Mouse (Mus musculus) hindbrain, embryonic 16.5 days (tissue): Measurements from ENCODE around the gene Mgll. TPM values are rescaled to one million over a fixed set of nuclear protein-coding genes. Genes with fewer than 3 reads are reported as not detected.

Experiments used
- ATAC-seq: fragments of 200-750 bp; cut with Nextera tagmentation; 2 replicates; pipeline ENCODE4 v1.8.0; 2017; ENCODE audit warnings: moderate TSS enrichment, moderate library complexity
- H3K27ac ChIP-seq: fragments of 300-500 bp; sonication (generic); 2 replicates; pipeline ENCODE4 v1.5.1; 2014; ENCODE audit warnings: low read depth, mild to moderate bottlenecking, control low read depth, low read length, moderate library complexity
- H3K27me3 ChIP-seq: fragments of 300-500 bp; sonication (generic); replicated peaks from 2 replicates; pipeline ENCODE4 v1.6.1; 2014; ENCODE audit warnings: low read length; ENCODE audit not compliant: control insufficient read depth, insufficient read depth
- H3K36me3 ChIP-seq: fragments of 300-500 bp; sonication (generic); 2 replicates; pipeline ENCODE4 v1.6.1; 2014; ENCODE audit warnings: mild to moderate bottlenecking, low read length, moderate library complexity, mixed read lengths; ENCODE audit not compliant: control insufficient read depth, insufficient read depth
- H3K4me1 ChIP-seq: fragments of 300-500 bp; sonication (generic); 2 replicates; pipeline ENCODE4 v1.6.1; 2014; ENCODE audit warnings: low read depth, low read length; ENCODE audit not compliant: control insufficient read depth, insufficient read depth
- H3K4me2 ChIP-seq: fragments of 300-500 bp; sonication (generic); 2 replicates; pipeline ENCODE4 v1.6.1; 2014; ENCODE audit warnings: mild to moderate bottlenecking, low read length, control low read depth, moderate library complexity
- H3K4me3 ChIP-seq: fragments of 300-500 bp; sonication (generic); 2 replicates; pipeline ENCODE4 v1.5.1; 2014; ENCODE audit warnings: mild to moderate bottlenecking, low read length, control low read depth, moderate library complexity
- H3K9ac ChIP-seq: fragments of 300-500 bp; sonication (generic); 2 replicates; pipeline ENCODE4 v1.6.1; 2014; ENCODE audit warnings: low read depth, mild to moderate bottlenecking, control low read depth, low read length, moderate library complexity
- H3K9me3 ChIP-seq: fragments of 300-500 bp; sonication (generic); 2 replicates; pipeline ENCODE4 v1.6.1; 2014; ENCODE audit warnings: mild to moderate bottlenecking, low read length, moderate library complexity; ENCODE audit not compliant: control insufficient read depth
- WGBS: fragments of 180-500 bp; shearing (Covaris S2); extraction: QIAGEN DNeasy Blood & Tissue Kit; methylation state at CpG from one replicate; pipeline ENCODE4 v1.1.7; 2014; 5-methylcytosine and 5-hydroxymethylcytosine counted together
- polyA plus RNA-seq: library from polyadenylated mRNA; unstranded; fragments of >200 nt; fragmentation: Nextera tagmentation; extraction: Ambion mirVana; gene quantifications from 2 replicates; pipeline ENCODE4 v1.2.1, GENCODE M21; 2015

Mgll gene
- polyA plus RNA-seq, 1 experiment from 2014 or later: 96.8 TPM

GRCm38 (mm10) chr6:88793243-88793642, 69.0 kb downstream of the Mgll start:
- H3K9ac ChIP-seq: no peak overlapping the region
- 28% methylated on average over 2 of the region's 2 CpGs for WGBS
- peak; percentile 75 for ATAC-seq
- no peak overlapping the region for H3K4me2 ChIP-seq
- no peak overlapping the region for H3K4me3 ChIP-seq
- H3K9me3 ChIP-seq: no peaks in the 10 kb centered on the region
- H3K36me3 ChIP-seq: no peaks in the 10 kb centered on the region
- no peak overlapping the region for H3K27ac ChIP-seq
- peaks cover 29% of the 10 kb centered on the region for H3K4me1 ChIP-seq
- no peaks in the 10 kb centered on the region for H3K27me3 ChIP-seq

- Histone ChIP-seq H3K4me2 (no peak overlapping the region), H3K27me3 (no peaks in the 10 kb centered on the region), H3K9me3 (no peaks in the 10 kb centered on the region), H3K4me1 (peaks cover 27% of the 10 kb centered on the region), H3K36me3 (no peaks in the 10 kb centered on the region), H3K27ac (0 out of 2 replicates have a peak overlapping the region, but pooled peaks have one; percentile 1), H3K9ac (peak overlapping the region; percentile 14; the same call in 1 of the 2 replicates), H3K4me3 (no peak overlapping the region)
- 58% methylated on average over 13 of the region's 13 CpGs for WGBS
- no peak for ATAC-seq
Observed at GRCm38 (mm10) chr6:88793872-88794271, 69.7 kb downstream of the Mgll start.

- Histone ChIP-seq H3K4me1 (peaks cover 27% of the 10 kb centered on the region), H3K9ac (no peak overlapping the region), H3K4me3 (no peak overlapping the region), H3K9me3 (no peaks in the 10 kb centered on the region), H3K4me2 (no peak overlapping the region), H3K27me3 (no peaks in the 10 kb centered on the region), H3K36me3 (no peaks in the 10 kb centered on the region), H3K27ac (no peak overlapping the region)
- no peak for ATAC-seq
- whole genome bisulfite sequencing: 54% methylated on average over 14 of the region's 14 CpGs
Observed at GRCm38 (mm10) chr6:88794561-88794971, 70.4 kb downstream of the Mgll start.

GRCm38 (mm10) chr6:88800191-88800590, 76.0 kb downstream of the Mgll start:
- 0 out of 2 replicates have a peak overlapping the region, but pooled peaks have one; percentile 10 for H3K27ac ChIP-seq
- H3K36me3 ChIP-seq: no peaks in the 10 kb centered on the region
- H3K9me3 ChIP-seq: no peaks in the 10 kb centered on the region
- no peaks in the 10 kb centered on the region; the same call in 1 of the 2 replicates for H3K4me1 ChIP-seq
- WGBS: 77% methylated on average over 7 of the region's 7 CpGs
- no peaks in the 10 kb centered on the region for H3K27me3 ChIP-seq
- no peak for ATAC-seq
- H3K4me3 ChIP-seq: no peak overlapping the region
- no peak overlapping the region for H3K4me2 ChIP-seq
- no peak overlapping the region for H3K9ac ChIP-seq

GRCm38 (mm10) chr6:88800735-88801134, 76.5 kb downstream of the Mgll start:
- Histone ChIP-seq H3K4me2 (no peak overlapping the region), H3K36me3 (no peaks in the 10 kb centered on the region), H3K9me3 (no peaks in the 10 kb centered on the region), H3K4me1 (no peaks in the 10 kb centered on the region; the same call in 1 of the 2 replicates), H3K4me3 (no peak overlapping the region), H3K27ac (no peak overlapping the region), H3K27me3 (no peaks in the 10 kb centered on the region), H3K9ac (no peak overlapping the region)
- ATAC-seq: peak; percentile 68
- 48% methylated on average over 3 of the region's 3 CpGs for WGBS

- no peak for ATAC-seq
- Histone ChIP-seq H3K9ac (no peak overlapping the region), H3K27me3 (no peaks in the 10 kb centered on the region), H3K4me3 (no peak overlapping the region), H3K4me1 (no peaks in the 10 kb centered on the region; the same call in 1 of the 2 replicates), H3K4me2 (no peak overlapping the region), H3K9me3 (no peaks in the 10 kb centered on the region), H3K36me3 (no peaks in the 10 kb centered on the region), H3K27ac (no peak overlapping the region)
- 91% methylated on average over 7 of the region's 7 CpGs for WGBS
Observed at GRCm38 (mm10) chr6:88803051-88803450, 78.8 kb downstream of the Mgll start.

GRCm38 (mm10) chr6:88803957-88804695, 79.9 kb downstream of the Mgll start:
- Histone ChIP-seq H3K9me3 (no peaks in the 10 kb centered on the region), H3K4me1 (no peaks in the 10 kb centered on the region; the same call in 1 of the 2 replicates), H3K27ac (no peak overlapping the region), H3K27me3 (no peaks in the 10 kb centered on the region), H3K4me3 (no peak overlapping the region), H3K9ac (no peak overlapping the region), H3K4me2 (no peak overlapping the region), H3K36me3 (no peaks in the 10 kb centered on the region)
- WGBS: 88% methylated on average over 4 of the region's 4 CpGs
- no peak for ATAC-seq

GRCm38 (mm10) chr6:88804966-88805577, 80.9 kb downstream of the Mgll start:
- Histone ChIP-seq H3K27me3 (no peaks in the 10 kb centered on the region), H3K4me3 (no peak overlapping the region), H3K9ac (no peak overlapping the region), H3K36me3 (no peaks in the 10 kb centered on the region), H3K4me1 (no peaks in the 10 kb centered on the region; the same call in 1 of the 2 replicates), H3K4me2 (no peak overlapping the region), H3K27ac (no peak overlapping the region), H3K9me3 (no peaks in the 10 kb centered on the region)
- WGBS: 91% methylated on average over 17 of the region's 17 CpGs
- no peak for ATAC-seq
